Mouse (Mus musculus): ENCODE results near the gene Tmem11.

Tmem11 gene

DNA sequence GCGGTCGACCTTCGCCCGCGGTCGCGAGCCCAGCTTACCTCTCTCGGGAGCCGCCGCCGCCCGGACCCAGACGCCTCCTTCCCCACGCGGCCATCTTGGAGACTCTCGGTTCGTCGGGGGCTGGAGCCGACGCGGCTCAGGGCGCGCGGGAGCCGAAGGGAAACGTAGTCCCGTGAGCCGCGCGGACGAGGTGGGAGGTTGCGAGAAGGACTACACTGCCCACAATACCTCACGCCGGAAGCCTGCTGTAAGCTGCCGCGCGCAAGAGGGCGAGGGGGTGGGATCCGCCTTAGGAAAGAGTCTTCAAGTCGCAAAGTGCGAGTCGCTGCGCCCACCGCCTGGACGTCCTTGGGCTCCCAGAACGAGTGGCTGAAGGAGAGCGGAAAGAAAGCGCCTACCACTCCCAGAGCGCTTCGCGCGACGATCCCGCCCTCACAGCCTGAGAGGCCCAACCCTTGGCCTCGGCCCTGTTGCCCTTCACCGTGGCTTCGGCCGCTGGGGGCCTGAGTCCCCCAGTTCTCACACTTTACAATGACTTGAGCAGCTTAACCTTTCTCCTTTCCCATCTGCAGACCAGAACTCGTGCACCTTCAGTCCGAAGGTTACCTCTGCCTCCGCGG lies at the start of gene Tmem11:
Gene Tmem11 (minus strand): TSS at position 598 of the 620 bp plus-strand sequence.
- peak; percentile 98 for DNase-seq (ENCODE audit: low read depth, low spot score)

GRCm38 (mm10) chr11:60927264-60927663 lies 48.2 kb upstream of the Tmem11 start:
- peak; percentile 96 for DNase-seq (ENCODE audit: low read depth, low spot score)

DNA sequence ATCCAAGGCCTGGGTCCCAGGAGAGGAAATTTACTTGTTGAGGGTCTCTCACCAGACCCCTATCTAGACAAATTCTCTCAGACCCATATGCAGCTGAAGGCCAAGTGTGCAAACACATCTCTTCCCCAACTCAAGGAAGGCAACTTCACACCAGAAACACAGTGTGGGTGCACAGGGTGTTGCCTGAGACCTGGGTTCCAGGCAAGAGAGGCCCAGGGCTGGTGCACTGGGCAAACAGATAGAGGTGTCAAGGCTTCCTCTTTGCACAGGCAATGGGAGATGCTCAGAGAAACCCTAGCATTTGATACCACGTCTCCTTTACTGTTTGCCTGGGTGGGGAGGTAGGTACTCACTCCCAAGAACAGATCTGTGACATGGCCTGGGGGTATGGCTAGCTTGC lies 45.9 kb upstream of the Tmem11 start:
- DNase-seq (ENCODE audit: low read depth, low spot score): no peak

DNA sequence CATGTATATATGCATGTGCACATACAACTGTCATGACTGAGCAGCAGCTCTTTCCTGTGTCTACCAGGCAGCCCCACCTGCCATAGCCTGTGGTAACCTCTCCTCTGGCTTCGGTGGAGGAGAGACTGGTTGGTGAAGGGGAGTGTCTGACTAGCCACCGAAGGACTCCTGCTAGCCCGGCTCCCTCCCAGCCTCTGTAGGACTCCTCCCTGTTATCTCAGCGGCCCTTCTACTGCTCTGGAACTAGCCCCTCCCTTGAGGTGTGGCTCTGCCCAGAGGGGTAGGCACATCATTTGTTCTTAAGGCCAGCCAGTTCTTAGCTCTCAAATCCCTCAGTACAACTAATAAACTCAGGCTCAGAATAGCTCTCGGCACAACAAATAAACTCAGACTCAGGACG lies 45.4 kb upstream of the Tmem11 start:
- no peak for DNase-seq (ENCODE audit: low read depth, low spot score)

DNA sequence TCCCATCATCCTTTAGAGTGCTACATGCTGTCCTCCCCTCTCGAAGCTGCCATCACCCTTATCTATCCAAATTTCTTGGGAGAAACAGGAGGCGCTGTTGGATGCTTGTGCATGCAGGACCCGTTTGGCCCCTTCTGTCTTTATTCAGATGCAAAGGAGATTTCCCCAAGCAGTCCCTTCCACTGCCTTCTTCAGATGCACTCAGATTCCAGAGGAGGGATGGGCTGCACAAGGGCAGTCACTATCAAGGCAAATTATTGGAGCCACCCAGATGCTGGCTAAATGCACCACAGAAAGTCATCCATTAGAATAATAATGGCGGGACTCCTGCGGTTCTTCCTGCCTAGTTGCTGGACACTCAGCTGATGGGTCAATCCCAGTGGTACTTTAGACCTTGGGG lies 43.9 kb upstream of the Tmem11 start:
- no peak for DNase-seq (ENCODE audit: low read depth, low spot score)

DNA sequence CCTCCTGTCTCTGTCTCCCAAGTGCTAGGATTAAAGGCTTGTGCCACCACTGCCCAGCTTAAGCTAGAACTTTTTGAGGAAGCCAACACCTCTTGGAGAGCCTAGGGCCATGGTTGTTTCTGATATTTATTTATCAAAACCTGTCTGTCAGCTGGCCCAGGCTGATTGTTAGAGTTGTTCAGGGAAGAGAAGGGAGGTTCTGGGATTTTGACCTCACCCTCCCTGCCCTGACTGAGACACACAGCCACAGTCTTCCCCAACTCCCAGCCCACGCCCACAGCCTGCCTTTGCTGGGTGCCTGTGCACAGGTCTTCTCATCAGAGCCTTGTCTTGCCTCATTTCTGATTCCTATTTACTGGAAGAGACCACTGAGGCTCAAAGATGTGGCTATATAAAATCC lies 43.1 kb upstream of the Tmem11 start:
- DNase-seq (ENCODE audit: low read depth, low spot score): no peak

DNA sequence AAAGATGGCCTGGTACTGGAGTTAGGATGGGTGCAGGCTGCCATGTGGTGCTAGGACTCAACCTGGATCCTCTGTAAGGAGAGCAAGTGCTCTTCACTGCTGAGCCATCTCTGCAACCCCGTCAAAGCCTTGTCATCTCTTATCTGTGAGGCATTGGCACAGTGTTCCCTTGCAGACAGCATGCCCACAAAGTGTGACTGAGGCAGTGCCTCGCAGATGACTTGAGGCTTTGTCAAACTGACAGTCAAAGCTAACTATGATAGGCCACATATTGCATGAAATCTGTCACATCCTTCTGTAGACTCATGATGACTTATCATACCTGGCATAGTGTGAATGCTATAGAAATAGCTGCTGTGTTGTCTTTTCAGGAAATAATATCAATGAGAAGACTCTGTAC lies 40.9 kb upstream of the Tmem11 start:
- DNase-seq (ENCODE audit: low read depth, low spot score): no peak

DNA sequence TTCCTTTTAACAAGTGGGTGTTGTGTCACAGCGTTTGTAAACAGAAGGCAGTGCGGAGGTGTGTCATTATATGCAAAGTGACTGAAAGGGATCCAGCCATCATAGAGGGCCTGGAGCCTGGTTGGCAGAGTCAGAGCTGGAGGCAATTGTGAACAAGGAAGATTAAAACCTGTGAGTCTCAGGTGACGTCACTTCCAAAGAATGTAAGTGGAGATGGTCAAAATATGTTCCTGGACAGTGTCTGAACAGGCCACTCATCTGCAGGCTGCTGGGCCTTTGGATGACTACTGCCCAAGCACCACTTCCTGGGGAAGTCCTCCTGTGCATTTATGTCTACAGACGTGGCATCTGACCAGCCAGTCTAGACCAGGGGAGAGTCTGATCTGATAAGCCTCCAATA lies 36.1 kb upstream of the Tmem11 start:
- DNase-seq (ENCODE audit: low read depth, low spot score): no peak

GRCm38 (mm10) chr11:60914491-60914890 lies 35.4 kb upstream of the Tmem11 start, which contains the start of gene Natd1:
Gene Natd1, minus strand, starts transcription at chr11:60914750.
- DNase-seq (ENCODE audit: low read depth, low spot score): no peak

- peak; percentile 93 for DNase-seq (ENCODE audit: low read depth, low spot score)
Measured at GRCm38 (mm10) chr11:60913301-60914196, 34.5 kb upstream of the Tmem11 start.

DNA sequence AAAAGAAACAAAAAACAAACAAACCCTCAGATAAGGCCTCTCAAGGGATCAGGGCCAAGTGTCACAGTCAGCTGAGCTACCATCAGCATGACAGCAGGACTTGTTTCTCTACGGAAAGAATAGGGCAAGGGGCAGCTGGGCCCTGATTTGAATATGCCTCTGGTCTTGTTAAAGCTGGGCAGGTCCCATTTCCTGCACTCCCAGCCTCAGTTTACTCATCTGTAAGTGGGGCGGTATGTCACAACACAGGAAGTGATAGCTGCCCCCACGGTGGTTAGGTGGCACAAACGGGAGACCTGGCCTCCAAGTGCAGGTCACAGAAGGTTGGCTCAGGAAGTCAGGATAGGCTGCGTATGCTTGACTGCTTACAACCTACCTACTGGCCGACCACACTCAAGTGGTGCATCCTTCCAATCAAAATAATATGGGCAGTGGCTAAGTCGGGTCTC lies 33.5 kb upstream of the Tmem11 start:
- no peak for DNase-seq (ENCODE audit: low read depth, low spot score)

DNA sequence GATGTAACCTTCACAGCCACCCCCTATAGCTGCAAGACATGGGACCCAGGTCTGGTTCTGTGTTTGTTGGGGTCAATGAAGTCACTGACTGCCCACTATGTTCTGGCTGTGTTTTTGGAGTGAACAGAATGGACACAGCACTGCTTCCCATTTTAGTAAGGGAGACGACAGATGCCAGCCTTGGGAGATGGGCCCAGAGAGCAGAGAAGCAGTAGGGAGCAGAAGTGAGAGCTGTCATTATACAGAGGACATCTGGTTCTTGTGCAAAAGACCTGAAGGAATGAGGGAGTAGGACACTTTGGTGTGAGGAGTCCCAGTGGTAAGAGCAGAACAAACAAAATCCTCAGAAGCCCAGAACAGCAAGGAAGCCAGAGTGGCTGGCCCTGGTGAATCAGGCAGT lies 30.6 kb upstream of the Tmem11 start:
- DNase-seq (ENCODE audit: low read depth, low spot score): no peak

- DNase-seq (ENCODE audit: low read depth, low spot score): no peak
Measured at GRCm38 (mm10) chr11:60908073-60908472, 29.0 kb upstream of the Tmem11 start.

GRCm38 (mm10) chr11:60906449-60906848 lies 27.4 kb upstream of the Tmem11 start:
- no peak for DNase-seq (ENCODE audit: low read depth, low spot score)

DNA sequence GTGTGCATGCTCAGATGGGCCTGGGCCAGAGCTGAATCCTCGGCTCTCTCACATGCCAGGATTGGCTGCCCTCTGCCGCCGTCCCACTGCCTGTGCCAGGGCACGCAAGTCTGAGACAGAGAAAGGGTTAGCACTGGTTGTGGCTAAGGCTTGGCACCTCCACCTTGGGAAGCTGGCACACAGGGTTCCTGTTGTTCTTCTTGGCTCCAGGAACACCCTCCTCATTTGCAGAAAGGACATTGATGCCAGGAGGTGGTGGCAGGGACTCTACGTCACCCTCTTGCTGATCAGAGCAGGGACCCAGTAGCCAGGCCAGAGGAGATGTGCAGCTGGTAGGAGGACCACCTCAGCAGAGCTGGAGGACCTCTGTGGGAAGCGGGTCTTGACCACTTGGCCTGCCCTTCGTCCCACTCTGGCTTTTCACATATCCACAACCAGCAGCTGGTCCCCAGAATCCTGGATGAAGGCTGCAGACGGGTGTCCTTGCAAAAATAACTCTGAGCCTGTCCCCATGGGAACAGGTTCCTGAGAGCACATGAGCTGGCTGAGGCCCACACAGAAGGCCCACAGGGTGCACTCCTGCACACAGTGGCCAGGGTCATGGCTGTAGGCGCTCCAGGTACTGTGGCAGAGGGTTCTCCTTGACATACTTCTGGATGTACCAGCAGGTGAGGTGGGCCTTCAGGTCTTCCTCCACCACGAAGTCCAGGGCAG lies 26.5 kb upstream of the Tmem11 start:
- no peak for DNase-seq (ENCODE audit: low read depth, low spot score)

GRCm38 (mm10) chr11:60903661-60904061 lies 24.6 kb upstream of the Tmem11 start:
- DNase-seq (ENCODE audit: low read depth, low spot score): no peak

DNA sequence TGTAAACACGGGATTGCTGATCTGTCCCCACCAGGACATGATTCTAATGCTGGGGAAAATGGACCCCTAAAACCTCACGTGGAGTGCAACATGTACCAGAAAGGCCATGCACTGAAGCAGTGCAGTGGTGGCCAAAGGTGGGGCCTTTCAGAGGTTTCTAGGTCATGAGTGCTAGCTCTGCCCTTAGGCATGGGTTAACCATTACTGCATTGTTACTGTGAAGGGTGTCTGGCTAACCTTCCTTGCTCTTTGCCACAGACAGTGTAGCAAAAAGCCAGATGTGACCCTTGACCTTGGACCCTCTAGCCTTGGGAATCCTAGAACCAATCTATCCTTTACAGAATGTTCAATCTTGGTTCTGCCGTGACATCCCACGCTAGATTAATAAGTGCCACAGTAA lies 23.4 kb upstream of the Tmem11 start:
- DNase-seq (ENCODE audit: low read depth, low spot score): no peak

GRCm38 (mm10) chr11:60902001-60902400 lies 22.9 kb upstream of the Tmem11 start:
- DNase-seq (ENCODE audit: low read depth, low spot score): no peak

DNA sequence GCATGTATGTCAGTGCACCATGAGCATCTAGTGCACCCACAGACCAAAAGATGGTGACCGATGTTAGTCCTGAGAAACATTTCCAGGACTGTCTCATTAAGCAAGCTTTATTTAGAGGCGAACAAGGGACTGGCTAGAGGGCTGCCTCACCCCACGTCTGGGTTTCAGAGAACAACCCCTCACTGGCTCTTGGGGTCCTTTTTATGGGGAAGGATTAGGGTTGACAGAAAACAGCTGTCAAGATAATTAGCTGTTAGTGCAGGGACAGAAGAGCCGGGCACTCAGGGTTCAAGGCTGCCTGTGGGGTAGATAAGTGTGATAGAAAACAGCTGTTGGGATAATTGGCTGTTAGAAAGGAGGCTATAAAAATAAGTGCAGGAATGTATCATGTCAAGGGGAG lies 16.8 kb upstream of the Tmem11 start:
- DNase-seq (ENCODE audit: low read depth, low spot score): peak; percentile 71

DNA sequence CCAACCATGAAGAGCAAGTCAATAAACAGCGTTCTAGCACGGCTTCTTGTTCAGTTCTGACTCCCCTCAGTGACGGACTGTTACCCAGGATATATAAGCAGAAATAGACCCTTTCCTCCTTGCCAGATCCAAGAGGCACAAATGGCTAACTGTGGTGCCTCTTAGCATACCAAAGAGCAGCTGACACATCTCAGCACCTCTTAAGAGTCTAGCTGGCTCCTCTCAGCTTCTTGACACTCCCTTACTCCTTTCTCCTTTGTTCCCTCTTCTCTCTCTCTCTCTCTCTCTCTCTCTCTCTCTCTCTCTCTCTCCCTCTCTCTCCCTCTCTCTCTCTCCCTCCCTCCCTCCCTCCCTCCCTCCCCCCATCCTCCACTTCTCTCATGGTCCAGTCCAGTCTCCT lies 11.7 kb upstream of the Tmem11 start:
- DNase-seq (ENCODE audit: low read depth, low spot score): no peak

DNA sequence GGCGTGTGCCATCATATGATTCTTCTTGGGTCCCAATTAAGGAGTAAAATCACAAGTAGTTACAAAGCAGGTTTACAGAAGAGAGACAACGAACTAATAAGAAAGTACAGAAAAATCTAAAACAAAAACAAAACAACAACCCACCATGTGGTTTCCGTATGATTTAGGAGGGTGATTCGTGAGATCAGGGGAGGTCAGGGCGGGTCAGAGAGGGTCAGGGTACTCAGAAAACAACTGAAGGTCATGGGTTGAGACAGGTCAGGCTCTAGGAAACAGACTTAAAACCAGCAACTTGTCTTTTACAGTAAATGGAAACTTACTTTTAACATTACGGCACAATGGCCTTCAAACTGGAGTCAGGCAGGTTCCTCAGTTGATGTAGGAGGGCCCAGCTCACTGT lies 11.2 kb upstream of the Tmem11 start:
- no peak for DNase-seq (ENCODE audit: low read depth, low spot score)

GRCm38 (mm10) chr11:60889861-60890260 lies 10.8 kb upstream of the Tmem11 start:
- DNase-seq (ENCODE audit: low read depth, low spot score): no peak
